Mouse (Mus musculus) activated CD4-positive, CD25-positive, alpha-beta regulatory T cell, adult 4 months (primary cell): ENCODE data around the gene Prg2. TPM values are rescaled to one million over a fixed set of nuclear protein-coding genes. Genes with fewer than 3 reads are reported as not detected.
A peak's percentile ranks its signal among the peaks of the same experiment; 100 is the strongest.

ENCODE experiments used
- ATAC-seq: one replicate; pipeline ENCODE4 v1.8.0; 2017
- polyA plus RNA-seq, 2 experiments: library from polyadenylated mRNA; unstranded; fragments of 100-300 nt; shearing (Covaris generic); gene quantifications; one replicate each; pipeline ENCODE4 v1.2.1; 2017

Gene Prg2
- polyA plus RNA-seq, 2 experiments from 2014 or later = 0.65 TPM; not detected in 1

DNA sequence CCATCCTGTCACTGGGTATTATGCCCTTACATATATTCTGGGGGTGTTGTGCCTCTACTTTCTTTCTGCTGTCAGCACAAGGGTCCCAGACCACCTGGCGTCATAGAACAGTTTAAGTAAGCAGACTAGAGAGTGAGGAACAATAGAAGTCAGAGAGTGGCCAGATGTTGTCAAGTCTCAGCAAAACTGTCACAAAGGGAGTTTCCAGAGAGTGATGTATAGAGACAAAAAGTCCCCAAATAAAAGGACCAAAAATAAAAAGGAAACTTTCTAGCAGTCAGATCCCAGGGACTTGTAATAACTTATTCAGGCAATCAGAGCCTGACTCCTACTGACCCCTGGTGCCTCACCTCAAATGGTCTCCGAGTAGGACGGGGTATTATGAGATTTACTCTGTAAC lies 18.4 kb upstream of the Prg2 start:
- no peak for ATAC-seq

DNA sequence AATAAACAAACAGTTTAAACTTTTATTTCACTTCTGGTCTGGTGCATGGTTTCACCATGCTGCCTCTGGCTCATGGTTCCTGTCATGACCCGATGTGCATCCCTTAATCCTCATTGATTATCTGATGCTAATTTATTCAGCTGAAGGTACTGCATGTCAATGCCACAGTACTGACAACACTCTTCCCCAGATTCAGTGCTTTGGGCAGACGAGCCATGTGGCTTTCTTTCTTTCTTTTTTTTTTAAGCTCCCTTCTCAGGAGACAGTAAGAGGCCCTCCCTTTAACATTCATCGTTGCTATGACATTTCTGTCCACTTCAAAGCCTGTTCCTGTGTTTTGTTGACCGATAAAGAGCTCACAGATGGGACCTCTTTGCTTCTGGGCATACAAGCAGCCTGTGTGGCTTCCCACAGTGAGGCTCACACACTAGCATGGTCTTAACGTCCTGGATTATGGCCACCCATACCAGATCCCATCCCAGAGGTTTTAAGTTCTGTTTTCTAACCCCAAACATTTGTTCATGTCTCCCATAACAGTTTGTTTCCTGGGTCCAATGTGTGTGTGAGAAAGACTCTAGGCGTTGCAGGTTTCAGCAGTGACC lies 17.3 kb upstream of the Prg2 start:
- no peak for ATAC-seq

DNA sequence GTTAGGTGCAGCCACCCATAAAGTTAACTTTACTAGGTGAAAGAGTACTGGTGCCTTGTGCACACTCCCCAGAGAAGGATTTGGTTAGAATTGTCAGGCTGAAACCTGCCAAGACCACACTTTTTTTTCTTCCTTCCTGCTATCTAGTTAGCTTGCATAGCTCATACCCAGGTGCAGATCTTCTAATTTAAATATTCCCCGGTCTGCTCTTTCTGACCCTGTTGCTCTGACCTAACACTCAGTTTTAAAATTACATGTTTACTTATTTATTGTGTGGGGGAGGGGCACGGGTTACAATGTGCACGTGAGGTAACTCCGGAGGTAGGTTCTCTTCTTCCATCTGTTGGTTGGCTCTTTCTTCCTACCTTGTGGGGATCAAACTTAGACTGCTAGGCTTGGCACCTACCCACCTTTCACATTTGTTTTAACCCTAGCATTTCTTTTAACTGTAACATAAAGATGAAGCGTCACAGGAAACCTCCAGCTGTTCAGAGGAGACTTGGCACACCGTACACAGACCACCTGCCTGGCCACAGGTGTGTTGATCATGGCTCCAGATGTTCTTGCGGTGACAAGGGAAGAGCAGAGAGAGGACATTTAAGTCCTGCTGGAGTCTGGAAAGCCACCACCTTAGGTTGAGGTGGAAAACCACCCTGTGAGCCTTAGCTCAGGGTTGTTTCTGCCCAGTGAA lies 16.0 kb upstream of the Prg2 start:
- ATAC-seq = no peak

DNA sequence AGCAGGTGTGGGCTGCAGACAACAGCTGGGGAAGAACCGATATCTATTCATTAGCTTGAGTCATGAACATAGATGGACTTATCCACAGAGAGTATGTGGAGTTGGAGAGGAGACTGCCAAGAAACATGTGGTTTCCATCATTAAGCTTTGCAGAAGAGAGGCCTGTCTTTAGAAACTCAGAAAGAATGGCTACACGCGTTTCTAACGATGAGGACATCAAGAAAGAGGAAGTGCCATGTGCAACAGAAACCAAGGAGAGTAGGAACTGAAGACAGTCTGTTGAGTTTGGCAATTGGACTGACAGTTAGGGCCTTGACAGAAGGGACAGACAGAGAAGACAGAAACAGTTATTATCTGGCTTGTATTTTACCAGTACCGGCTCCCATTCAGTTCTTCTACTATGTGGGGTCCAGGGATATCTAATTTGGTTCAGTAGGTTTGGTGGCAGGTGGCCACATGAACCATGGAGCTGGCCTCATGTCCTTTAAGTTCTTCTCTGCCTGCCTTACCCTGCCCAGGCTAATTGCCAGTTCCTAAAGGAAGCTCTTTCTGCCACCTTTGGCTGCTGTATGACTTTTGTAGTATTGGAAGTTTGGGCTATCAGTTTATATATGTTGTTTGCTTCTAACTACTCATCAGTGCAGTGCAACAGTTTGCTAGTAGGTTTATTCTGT lies 12.8 kb upstream of the Prg2 start:
- ATAC-seq = no peak

DNA sequence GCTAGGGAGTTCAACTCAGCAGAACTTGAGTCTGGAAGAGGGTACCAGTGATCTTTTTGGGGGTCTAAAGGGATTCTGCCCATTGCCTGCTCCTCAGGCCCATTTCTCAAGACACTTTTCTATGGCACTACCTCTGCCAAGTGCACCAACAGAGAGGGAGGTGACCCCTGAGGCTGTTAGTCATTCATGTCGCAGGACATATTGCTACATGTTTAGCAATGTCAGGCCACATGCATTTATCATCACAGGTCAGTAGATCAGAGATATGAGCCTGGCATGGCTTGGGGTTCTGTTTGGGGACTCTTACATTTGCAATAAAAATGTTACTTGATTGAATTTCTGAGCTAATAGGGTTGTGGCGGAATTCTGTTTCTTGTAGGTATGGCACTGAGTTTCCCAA lies 4.7 kb upstream of the Prg2 start:
- no peak for ATAC-seq

DNA sequence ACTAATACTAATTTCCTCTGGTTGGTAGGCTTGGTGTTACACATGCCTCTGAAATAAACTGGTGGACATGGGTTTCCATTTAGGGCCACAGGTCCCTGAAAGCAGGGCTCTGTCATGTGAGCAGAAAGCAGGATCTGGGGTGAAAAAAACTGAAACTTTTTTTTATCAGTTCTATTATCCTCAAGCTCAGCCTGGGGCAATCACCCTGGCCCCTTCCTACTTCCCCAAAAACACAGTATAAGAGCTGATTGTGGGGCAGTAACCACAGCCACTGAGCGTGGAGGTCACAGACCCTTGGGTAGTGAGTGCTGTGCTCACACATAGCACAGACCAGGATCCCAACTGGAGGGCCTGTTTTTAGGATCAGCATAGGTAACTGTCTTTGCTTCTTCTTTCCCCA lies 7.7 kb downstream of the Prg2 start, which contains the start of gene Prg3:
Gene Prg3, plus strand, starts transcription at position 286 of the 400 bp plus-strand sequence.
- no peak for ATAC-seq

DNA sequence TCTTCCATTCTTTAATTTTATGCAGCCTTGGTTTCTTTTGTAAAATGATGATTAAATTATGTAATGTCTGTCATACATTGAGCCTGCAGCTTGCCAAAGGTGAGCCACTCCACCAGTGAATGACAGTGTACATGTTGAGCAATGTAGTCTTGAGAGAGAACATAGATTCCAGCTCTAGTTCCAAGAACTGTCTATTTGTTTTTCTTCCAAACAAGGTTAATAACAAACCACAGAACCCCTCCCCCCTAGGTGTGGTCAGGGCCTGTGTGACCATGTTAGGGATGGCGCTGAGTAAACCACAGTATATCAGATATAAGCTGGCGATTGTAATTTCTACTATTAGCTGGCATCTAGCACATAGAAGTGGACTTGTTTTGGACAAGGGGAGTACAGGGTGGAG lies 16.1 kb downstream of the Prg2 start:
- no peak for ATAC-seq

DNA sequence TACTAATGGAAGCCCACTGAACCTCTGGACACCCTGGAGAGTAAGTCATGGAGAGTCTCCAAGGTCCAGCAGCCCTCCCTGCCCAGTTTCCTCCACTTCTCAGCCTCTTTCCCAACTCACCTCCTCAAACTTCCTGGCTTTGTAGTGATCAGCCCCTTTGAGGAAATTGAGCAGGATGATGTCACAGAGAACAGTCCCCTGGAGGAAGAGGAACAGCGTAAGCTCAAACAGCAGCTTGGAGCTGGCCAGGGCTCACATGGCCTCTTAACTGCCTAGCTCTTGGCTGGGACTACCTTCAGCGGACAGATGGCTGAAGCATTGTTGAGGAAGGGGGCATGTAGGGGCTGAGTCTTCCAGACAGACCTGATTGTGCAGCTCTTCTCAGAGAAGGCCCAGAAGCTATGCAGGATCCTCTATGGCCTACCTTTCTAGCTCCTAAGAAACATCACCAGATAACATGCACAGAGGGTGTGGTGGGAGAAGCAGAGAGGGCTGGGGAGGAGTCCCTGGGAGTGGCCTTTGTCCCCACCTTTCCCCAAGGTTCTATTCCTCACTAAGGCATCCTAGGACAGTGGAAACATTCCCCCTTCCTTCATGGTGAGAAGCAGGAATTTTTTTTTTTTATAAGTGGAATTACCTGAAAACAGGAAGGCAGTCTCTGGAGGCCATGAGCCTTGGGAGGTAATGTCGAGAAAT lies 19.4 kb downstream of the Prg2 start:
- no peak for ATAC-seq

DNA sequence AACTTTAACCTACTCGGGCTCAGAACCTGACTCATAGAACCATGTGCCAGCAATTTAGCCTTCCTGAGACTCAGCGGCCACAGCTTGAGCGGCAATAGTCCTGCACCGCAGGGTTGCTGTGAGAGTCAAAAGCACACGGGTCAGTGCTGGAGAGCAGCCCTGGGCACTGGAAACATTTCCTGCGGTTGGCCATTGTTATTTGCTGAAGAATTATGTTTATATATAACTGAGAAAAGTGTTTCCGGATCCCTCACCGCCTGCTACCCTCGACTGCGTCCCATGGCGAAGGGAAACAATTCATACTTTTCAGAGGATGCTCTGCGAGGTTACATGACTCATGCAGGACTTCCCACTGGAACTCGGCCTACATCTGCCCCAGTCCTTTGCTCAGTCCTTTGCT lies 21.2 kb downstream of the Prg2 start:
- ATAC-seq = no peak

DNA sequence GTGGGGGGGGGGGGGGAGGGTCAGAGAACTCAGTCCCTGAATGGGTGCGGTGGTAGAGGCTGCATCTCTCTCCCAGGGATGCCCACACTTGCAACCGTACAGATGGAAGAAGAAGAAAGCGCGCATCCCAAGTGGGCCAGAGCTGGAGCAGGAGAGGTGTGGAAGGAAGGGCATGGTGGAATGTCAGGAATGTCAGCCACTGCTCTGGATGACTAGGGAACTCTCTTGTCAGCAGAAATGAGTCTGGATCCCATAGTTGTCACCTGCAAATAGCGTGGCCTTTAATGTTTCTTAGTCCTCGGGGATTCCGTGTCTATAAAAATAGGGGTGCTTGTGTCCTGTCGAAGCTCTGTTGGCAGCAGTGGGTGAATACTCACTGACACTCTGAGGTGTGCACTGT lies 22.3 kb downstream of the Prg2 start:
- no peak for ATAC-seq

DNA sequence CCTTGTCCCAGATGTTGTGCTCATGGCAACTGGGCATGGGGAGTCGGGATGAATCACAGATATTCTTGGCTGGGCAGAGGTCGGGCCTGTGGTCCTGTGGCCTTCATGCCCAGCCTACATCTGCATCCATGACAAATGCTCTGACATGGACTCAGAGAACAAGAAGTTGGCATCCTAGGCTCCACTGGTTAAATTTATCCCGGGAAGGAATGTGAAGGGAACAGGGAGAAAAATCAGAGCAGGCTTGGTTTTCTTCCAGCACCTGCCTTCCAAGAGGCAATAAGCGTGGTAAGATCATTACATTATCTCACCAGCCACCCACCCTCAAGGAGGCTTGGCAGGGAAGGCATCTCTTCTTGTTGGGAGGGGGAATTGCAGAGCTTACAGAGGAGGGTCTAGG lies 24.1 kb downstream of the Prg2 start:
- ATAC-seq = no peak

DNA sequence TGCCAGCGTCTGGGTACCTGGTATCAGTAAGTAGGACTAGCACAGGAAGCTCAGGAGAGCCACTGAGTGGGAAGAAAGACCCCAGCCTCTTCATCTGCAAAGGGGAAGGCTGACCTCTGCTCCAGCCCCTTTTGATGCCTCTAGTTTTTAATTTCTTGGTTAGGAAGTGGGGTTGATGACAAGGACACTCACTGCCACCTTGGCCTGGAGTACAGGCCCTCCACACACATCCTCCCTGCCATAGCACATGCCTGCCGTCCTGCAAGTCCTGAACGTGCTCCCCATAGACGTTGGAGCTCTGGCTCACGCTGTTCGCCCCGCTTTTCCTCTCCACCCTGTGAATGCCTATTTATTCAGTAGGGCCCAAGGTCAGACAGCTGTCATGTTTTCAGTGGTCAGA lies 26.3 kb downstream of the Prg2 start:
- ATAC-seq = no peak

DNA sequence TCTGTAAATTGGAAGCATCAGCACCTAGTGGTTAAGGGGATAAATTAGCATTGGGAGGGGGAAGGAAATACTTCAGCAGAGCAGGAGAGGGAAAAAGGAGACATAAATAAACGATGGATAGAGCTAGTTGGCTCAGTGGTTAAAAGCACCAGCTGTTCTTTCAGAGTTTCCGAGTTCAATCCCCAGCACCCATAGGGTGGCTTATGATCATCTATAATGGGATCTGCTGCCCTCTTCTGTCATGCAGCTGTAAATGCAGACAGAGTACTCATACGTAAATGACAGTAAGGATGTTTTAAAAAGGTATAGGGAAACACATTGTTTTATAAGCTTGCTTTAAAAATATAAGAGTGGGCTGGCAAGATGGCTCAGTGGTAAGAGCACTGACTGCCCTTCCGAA lies 27.5 kb downstream of the Prg2 start:
- ATAC-seq = peak; percentile 59

DNA sequence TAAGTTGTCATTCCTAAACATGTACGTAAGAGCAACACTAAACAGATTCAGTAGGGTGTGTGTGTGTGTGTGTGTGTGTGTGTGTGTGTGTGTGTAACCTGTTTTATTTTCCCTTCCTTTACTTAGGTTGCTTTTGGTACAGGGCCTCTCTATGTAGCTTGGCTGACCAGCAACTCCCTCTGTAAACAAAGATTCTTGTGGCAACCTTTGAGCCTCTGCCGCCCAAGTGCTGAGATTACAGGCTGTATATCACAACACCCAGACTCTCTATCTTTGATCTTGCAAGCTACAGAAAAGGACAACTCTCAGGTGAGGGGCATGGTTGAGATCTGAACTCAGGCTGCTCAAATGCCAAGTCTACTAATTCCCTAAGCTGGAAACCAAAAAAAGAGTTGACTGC lies 29.0 kb downstream of the Prg2 start:
- ATAC-seq = no peak

DNA sequence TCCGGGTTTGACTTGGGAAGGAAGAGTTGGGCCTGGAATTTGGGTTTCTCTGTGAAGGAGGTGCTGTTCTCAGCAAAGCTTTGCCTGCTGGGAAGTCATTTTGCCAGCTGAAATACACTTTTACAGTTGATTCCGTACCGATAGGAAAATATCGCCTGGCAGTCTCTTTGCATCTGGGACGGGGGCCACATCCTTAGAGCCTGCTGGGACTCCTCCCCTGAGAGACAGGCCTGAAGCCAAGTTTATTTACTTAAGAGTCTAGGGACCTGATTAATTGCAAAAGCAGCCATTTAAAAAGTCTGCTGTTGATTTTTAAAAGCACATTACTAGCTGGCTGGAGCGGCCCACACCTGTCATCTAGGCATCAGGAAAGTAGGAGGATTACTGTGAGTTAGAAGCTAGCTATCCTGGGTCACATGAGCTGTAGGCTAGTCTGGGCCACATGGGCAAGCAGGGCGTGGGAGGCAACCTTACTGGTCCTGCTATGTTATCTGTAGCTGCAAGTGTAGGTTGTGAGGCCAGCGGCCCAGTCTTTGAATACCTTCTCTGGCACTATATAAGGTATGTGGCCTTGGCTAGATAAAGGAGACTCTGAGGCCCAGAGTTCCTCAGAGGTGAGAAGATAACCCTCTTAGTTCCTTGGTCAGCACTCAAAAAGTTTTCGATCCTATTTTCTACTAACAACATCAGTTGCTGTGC lies 31.8 kb downstream of the Prg2 start:
- ATAC-seq = no peak

DNA sequence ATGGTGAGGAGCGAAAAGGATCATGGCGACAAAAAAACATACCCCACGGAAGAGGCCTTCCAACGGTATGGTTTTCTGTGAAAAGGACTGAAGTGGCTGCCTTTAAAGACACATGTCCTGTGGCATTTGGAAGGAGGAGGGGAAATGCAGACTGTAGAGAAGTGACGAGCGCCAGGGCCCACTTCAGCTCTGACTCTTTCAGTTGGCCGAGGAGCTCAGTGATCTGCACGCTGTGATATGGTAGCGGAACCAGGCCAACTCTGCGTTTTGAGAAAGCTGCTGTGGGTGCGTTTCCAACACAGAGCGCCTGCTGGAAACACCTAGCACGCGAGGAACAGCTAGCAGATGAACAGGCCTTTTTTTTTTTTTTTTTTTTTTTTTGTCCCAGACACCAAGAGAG lies 32.4 kb downstream of the Prg2 start:
- no peak for ATAC-seq

DNA sequence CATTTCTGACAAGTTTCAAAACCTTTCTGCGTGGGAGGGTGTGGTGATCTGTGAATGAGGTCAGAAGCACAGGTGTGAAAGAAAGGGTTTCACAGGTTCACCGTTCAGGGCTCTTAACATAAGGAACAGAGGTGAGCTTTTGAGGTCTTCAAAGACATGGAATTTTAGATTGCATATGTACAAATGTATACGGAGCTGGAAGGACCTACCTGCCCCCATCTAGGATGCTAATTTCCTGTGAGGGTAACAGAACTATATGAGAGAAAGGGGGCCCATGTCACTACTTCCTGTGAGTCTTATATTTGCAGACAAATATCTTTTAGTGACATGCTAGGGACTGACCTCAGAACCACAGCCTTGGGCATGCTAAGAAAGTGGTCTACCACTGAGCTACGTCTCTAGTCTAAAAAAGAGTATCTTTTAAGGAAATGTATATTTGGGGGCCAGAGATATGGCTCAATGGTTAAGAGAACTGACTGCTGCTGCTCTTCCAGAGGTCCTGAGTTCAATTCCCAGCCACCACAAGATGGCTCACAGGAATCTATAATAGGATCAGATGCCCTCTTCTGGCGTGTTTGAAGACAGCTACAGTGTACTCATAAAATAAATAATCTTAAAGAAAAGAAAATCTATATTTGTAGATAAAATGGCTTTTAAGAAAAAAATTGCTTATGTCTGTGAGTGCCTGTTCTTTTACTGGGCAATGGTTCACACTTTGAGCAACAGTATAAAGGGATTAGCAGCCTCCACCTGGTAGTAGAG lies 33.7 kb downstream of the Prg2 start:
- peak; percentile 54 for ATAC-seq

DNA sequence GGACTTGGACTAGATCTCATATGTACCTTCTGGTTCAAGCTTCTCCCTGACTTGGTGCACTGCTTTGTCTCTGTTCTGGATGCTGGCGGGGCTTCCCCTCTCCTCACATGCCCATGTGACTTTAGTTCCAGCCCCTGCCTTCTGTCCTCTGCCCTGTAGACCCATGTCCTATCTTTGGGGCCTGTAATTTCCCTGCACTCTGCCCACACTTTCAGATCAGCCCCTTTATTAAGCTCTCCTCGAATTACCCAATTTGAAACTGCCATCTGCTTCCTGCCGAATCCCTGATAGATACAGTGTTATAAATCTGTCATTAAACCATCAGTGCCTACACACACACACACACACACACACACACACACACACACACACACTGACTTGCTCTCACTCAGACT lies 34.3 kb downstream of the Prg2 start:
- no peak for ATAC-seq

DNA sequence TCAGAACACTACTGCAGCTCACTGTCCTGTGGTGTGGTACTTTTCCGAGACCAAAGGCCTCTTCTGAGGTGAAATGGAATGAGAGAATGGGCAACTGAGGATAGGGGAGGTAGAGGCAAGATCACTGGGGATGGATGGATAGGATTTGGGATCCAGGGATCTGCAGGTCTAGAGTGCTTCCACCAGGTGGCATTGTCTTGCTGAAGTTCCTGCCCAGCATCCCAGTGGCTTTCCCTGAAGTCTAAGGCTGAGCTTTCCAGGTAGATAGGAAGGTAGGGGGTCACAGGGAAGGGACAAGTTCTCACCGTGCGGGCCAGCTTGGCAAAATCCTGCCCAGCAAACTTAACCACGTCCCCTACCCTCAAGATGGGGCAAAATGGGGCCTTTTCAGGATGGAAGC lies 41.8 kb downstream of the Prg2 start:
- no peak for ATAC-seq

DNA sequence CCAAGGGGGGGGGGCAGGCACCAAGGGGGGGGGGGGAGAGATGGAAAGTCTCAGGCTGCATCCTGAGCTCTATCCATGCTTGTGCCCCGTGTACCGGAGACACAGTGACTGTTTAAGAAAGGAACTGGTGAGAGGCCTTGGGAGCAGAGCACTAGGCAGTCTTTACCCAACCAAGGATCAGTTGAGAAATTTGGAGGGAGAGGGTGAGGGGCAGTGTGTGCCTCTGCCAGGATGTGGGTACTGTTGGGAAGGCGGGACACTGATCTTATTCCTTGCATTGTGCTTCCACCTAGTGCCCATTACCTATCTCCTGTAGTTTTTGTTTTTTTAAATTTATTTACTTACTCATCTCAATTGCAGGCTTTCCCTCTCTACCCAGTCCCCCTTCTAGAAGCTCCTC lies 45.9 kb downstream of the Prg2 start:
- no peak for ATAC-seq

DNA sequence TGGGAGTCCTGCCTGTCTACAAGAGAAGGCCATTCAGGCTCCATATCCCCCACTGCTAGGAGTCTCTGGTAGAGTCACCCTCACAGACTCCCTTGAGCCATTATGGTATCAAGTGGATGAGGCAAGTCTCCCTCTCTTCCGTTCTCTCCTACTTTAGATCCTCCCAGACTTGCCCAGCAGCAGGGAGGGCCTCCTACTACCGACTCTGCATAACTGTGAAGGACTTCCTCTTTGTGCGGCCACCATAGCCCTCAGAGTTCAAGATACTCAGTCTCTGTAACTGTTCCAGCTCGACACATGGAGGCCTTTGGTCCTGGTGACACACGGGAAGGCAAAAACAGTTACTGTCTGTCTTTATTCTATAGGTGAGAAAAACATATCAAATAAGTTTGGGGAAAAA lies 47.0 kb downstream of the Prg2 start:
- no peak for ATAC-seq

DNA sequence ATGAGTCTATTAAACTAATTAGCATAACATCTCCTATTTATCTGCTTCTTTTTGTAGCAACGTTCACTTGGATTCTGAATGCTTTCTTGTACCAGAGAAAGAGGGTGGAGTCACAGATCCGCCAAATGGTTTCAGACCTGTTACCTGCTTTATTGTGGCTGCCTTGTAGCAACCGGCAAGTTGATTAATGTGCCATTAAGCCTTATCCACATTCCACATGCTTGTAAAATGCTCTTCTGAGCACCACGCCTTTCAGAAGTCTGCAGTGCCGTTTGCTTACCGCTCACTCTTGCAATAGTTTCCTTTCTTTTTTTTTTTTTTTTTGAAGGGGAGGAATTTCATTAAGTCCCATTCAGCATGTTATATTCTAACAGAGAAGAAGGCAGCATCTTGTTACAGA lies 49.6 kb downstream of the Prg2 start:
- ATAC-seq = no peak
